Mouse (Mus musculus): ENCODE measurements at regions not wholly inside any gene's neighbourhood (a gene's known extent, or its start where the extent isn't known, plus 50 kb on each side); places are given as distances from the start of the nearest gene placed in this dataset.

DNA sequence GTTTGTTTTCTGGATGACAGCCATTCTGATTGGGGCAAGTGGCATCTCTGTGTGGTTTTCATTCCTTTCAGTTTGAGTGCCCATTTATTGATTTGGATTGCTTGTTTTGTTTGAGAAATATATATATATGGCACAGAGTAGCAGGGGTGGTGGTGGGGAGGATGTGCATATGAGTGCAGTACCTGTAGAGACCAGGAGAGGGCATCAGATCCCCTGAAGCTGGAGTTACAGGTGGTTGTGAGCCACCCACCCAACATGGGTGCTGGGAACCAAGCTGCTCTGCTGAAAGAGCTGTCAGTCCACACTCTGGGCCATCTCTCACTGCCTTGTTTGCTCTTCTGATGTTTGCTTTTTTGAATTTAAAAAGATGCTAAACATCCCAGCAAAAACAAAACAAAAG is 216.7 kb downstream of the Uaca start:
- peak; percentile 44 for TF ChIP-seq CTCF (IDR thresholded peaks at IDR 0.05; ENCODE audit: low read depth, low read length)
- no peak for TF ChIP-seq POLR2A (IDR thresholded peaks at IDR 0.05; ENCODE audit: borderline replicate concordance, low read depth, low read length)

Data from bone marrow macrophage, adult 2 months (primary cell).